Mouse (Mus musculus): Measurements from ENCODE around the gene Asb16.

Asb16 gene

GRCm38 (mm10) chr11:102311966-102312365 lies 43.4 kb downstream of the Asb16 start:
- no peak for DNase-seq

- DNase-seq = no peak
These were observed 44.0 kb downstream of the Asb16 start for GRCm38 (mm10) chr11:102312586-102312985.

DNA sequence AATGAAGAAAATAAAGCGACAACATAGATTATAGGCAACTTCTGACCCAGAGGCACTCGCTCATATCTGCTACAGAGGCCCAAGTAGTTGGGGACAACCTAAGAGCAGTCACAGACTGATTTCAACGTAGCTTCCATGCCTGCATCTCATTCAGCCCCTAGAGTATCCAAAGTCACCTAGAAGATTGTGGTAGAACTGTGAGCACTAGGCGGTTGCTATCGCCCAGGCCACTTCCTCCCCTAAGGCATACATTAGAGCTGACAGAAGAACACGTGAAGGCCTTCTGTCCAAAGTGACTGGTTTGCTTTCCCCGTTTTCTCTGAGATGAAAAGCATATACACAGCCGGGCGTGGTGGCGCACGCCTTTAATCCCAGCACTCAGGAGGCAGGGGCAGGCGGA lies 45.8 kb downstream of the Asb16 start:
- no peak for DNase-seq

DNA sequence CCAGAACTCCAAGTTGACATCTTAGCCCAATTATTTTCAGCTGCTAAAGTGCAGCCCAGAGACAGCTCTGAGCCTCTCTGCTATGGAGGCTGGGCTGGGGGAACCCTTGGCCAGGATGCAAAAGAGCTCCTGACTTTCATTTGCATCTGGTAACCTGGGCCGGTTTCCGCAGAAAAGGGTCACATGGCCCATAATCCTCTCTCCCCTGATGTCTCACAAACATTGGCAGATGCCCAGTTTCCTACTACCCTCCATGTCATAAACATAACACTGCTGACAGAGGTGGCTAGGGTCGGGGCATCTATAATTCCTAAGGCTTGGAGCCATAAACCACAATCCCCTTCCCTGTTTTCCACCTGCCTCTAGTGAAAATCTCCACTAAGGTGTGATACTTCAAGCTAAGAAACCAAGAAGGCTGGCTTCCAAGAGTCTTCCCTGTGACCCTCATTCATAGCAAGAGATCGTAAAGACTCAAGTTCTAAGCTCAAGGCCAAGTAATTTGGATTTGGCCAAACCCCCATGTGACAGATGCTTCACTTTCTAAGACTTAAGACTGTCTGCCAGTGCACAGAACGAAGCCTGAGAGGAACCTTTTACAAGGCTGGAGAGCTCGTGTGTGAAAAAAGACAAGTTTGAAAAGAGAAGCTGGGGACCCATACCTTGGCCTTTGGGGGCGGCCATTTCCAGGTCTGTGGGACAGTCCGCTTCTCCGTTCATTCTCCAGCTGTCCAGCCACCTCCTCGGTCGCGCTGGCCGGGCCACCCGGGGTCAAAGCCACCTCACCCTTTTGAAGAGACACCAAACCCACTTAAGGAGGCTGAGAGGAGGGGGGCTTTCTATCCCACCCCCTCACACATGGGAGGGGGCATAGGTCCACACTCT lies 47.4 kb downstream of the Asb16 start:
- no peak for DNase-seq

GRCm38 (mm10) chr11:102316572-102317297 lies 48.2 kb downstream of the Asb16 start:
- peak; percentile 87 for DNase-seq

DNA sequence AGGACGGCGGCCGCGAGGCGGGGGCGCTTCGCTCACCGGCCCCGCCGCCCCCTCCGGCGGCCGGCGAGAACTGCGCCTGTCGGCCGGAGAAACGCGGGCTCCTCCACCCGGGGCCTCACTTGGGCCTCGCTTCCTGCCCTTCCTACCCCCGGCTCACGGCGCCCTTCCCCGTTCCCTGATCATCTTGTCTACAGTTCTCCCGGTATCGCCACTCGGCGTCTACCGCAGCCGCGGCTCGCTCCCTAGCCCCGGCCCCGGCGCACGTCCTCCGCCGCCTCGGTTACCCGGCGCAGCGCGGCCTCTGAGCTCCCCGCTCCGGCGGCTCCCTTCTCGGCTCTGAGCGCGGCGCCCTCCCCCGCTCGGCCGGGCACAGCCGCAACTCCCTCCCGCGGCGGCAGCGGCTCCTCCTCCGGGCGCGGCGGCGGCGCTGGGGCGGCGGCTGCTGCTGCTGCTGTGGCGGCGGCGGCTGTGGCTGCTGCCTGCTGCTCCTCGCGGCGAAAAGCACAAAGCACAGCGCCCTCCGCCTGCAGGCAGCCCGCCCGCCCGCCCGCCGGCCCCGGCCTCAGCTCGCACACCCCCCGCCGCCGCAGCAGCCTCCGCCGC lies 48.9 kb downstream of the Asb16 start:
- DNase-seq = peak; percentile 74

GRCm38 (mm10) chr11:102317901-102318575 lies 49.5 kb downstream of the Asb16 start:
- no peak for DNase-seq

- peak; percentile 64 for DNase-seq
These were observed 50.2 kb downstream of the Asb16 start for GRCm38 (mm10) chr11:102318576-102319409.

GRCm38 (mm10) chr11:102319410-102319792 lies 50.9 kb downstream of the Asb16 start, which contains the start of gene Ubtf:
Gene Ubtf, minus strand, starts transcription at chr11:102319742.
- DNase-seq = peak; percentile 84

DNA sequence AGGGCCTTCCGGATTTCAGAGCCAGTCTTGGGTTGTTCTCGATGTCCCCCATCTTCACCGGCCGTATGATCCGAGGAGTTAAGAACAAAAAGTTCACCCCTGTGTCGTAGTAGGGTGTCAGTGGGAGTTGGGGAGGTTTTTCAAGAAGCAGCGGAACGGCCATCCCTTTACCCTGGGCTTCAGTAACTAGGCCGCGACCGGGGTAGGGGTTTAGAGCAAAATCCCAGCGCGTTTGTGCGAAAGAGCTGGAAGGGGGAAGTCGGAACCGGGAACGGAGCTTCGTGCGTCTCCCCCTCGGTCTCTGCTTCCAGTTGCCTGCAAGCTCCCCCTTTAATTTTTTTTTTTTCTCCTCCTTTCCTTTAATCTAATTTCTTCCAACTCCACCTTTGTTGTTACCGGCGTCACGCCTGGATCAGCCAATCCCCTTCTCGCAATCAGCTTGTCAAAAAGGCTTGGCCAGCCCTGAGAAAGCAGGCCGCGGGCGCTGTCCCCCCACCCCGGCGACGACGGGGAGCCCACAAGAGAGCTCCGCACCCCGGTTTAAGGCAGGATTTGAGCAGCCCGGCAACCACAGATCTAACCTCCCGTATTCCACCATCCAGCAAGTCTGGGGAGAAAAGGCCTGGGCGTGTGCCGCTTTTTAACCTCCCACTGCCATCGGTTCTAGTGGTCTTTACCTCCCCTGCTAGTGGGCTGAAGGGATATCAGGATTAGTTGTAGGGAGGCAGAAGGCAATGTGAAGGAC lies 51.6 kb downstream of the Asb16 start:
- DNase-seq = peak; percentile 90

GRCm38 (mm10) chr11:102320686-102321005 lies 52.1 kb downstream of the Asb16 start:
- DNase-seq = peak; percentile 69

DNA sequence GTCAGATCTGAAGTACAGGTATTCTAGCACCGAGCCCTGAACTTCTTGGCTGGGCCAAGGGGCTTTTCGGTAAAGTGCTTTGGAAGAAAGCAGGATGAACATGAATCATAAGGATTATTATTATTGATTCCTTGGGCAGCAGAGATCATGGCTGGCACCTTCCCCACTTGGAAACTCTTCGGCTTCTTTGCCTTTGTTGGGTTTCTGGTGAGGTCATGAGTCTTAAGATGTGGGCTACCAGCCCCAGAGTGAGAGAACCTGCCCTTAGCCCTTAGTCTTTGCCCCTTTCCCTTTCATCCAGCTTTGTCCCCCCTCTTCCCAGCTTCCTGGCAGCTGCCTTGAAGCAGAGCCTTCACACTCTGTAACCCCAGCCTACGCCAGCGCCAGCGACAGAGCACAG lies 53.4 kb downstream of the Asb16 start:
- DNase-seq = no peak

DNA sequence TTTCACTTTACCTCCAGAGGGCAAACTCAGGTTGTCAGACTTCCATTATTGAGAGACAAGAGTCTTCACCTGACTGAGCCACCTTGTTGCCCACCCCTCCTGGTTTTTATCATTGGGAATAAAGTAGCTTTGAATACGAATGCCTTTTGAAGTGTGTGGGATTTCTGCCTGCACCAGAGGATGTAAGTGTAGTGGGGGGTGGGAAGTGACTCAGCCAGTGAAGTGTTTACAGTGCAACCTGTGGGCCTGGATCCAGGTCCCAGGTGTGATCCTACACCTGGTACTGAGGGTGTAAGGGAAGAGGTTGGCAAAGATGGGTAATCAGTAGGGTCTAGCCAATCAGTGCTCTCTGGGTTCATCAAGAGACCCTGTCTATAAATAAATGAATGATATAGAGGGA lies 55.0 kb downstream of the Asb16 start:
- no peak for DNase-seq

DNA sequence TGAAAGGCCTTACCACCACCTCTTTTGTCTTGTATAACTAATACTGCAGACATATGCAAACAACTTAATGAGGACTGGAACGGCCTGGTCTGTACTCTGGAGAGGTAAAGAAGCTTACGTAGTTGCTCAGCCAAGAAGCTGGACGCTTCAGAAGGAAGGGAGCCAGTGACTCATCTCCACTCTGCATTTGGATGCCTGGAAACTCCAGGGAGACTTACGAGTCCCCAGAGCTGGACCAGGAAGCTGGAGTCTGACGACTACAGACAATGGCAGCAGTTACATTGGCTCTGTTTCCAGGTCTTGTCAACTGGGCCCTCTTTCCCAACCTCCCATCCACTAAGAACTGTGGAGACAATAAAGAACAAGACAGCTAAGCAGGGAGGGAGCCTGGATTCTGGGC lies 58.7 kb downstream of the Asb16 start:
- DNase-seq = no peak

GRCm38 (mm10) chr11:102327839-102328238 lies 59.3 kb downstream of the Asb16 start:
- no peak for DNase-seq
